Mouse (Mus musculus): ENCODE data around the gene Orc4. TPM values are rescaled to one million over a fixed set of nuclear protein-coding genes. Genes with fewer than 3 reads are reported as not detected.
"Not testable (repeated sequence)": the region's sequence is repeated elsewhere in the genome, so short reads cannot be mapped to it uniquely, and the experiment has no call there.

Gene Orc4
- polyA plus RNA-seq, 1 experiment, result 1.5 TPM

DNA sequence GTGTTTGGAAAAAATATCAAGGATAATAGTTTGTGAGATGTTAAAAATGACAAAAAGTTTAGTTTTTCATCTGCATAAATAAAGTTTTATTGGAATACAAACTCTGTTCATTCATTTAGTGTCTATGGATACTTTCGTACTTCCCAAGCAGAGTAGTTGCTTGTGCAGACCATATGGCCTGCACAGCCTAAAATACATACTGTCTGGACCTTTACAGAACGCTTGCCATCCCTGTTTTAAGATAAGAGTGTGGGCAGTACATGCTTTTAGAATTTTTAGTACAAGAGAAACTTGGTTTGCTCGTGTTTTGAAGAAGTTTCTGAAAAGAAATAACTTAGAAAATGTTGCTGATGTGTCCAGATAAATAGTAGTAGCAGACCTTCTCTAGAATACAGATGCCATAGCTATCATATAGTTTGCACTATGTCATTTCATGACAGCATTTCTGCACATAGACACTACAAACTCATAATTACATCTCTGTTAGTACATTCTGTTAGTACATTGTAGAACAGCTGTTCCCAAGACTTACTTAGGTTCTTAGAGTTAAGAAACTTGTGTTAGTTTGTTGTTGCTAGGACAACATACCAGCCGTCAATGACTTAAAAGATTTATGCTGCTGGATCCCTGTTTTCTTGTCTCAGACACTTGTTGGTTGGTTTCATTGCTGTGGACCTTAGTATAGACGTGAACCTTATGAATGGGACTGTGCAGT lies 81.7 kb downstream of the Orc4 start:
- no peaks in the 10 kb centered on the region for H3K27me3 ChIP-seq (ENCODE audit: control insufficient read depth, insufficient read depth, low read length)
- no peak overlapping the region for H3K4me3 ChIP-seq (ENCODE audit: low read depth, low read length)
- H3K27ac ChIP-seq (ENCODE audit: insufficient read depth, low read depth, low read length), result no peak overlapping the region
- 83% methylated on average over 5 of the region's 5 CpGs for WGBS
- TF ChIP-seq CTCF (IDR thresholded peaks at IDR 0.05; ENCODE audit: extremely low read depth, insufficient read length, insufficient replicate concordance, low read depth, low read length) (no peak), POLR2A (IDR thresholded peaks at IDR 0.05; ENCODE audit: low read depth, low read length) (no peak)
- no peaks in the 10 kb centered on the region for H3K4me1 ChIP-seq (ENCODE audit: control insufficient read depth, insufficient read depth, insufficient read length, low read length)
- H3K36me3 ChIP-seq (ENCODE audit: control insufficient read depth, insufficient read depth, low read length), result no peaks in the 10 kb centered on the region

- 94% methylated on average over 6 of the region's 6 CpGs for WGBS
These were observed 84.5 kb downstream of the Orc4 start for GRCm38 (mm10) chr2:48865596-48865995.

More at GRCm38 (mm10) chr2:48865596-48865995, 84.5 kb downstream of the Orc4 start:
- H3K27me3 ChIP-seq (ENCODE audit: control insufficient read depth, insufficient read depth, low read length); H3K36me3 ChIP-seq (ENCODE audit: control insufficient read depth, insufficient read depth, low read length); H3K4me3 ChIP-seq (ENCODE audit: low read depth, low read length); H3K27ac ChIP-seq (ENCODE audit: insufficient read depth, low read depth, low read length); H3K4me1 ChIP-seq (ENCODE audit: control insufficient read depth, insufficient read depth, insufficient read length, low read length): not testable (repeated sequence)

Other genes with a start within 250 kb of the Orc4 start
- 1.7 and 4.8 TPM in 2 replicates for gene Acvr2a, start 136.2 kb downstream of the Orc4 start, polyA plus RNA-seq (2012; rRNA removed)
- gene Mbd5, start 769 bp downstream of the Orc4 start, polyA plus RNA-seq (2012; rRNA removed), result 1.5 and 3.4 TPM in 2 replicates

All from small intestine, adult 2 months (tissue).